Mouse (Mus musculus) hindlimb bud, embryonic 11.5 days (tissue): ENCODE measurements around the gene Swap70.
A peak's percentile ranks its signal among the peaks of the same experiment; 100 is the strongest.

Experiments
- DNase-seq: peaks from one replicate; pipeline ENCODE4 v3.0.0-alpha.2; 2012; ENCODE audit warnings: low read depth, low spot score; ENCODE audit errors: extremely low spot score

Swap70 gene

GRCm38 (mm10) chr7:110269777-110270176 is 48.3 kb downstream of the Swap70 start:
- DNase-seq, result no peak

- no peak for DNase-seq
Measured at GRCm38 (mm10) chr7:110270455-110270854, 48.9 kb downstream of the Swap70 start.

- DNase-seq, result no peak
Measured at GRCm38 (mm10) chr7:110271814-110272213, 50.3 kb downstream of the Swap70 start.

- DNase-seq, result no peak
Measured at GRCm38 (mm10) chr7:110272434-110272833, 50.9 kb downstream of the Swap70 start.

- DNase-seq, result no peak
Measured at GRCm38 (mm10) chr7:110277734-110278245, 56.3 kb downstream of the Swap70 start.

- DNase-seq, result no peak
Measured at GRCm38 (mm10) chr7:110279183-110279582, 57.7 kb downstream of the Swap70 start.

- DNase-seq, result no peak
Measured at GRCm38 (mm10) chr7:110281435-110282256, 60.1 kb downstream of the Swap70 start.

- DNase-seq, result no peak
Measured at GRCm38 (mm10) chr7:110282797-110283196, 61.3 kb downstream of the Swap70 start.

- DNase-seq, result no peak
Measured at GRCm38 (mm10) chr7:110283484-110284275, 62.2 kb downstream of the Swap70 start.

GRCm38 (mm10) chr7:110285076-110285848 is 63.8 kb downstream of the Swap70 start:
- DNase-seq, result no peak

- DNase-seq, result no peak
Measured at GRCm38 (mm10) chr7:110285849-110286151, 64.3 kb downstream of the Swap70 start.

- no peak for DNase-seq
Measured at GRCm38 (mm10) chr7:110286198-110286732, 64.8 kb downstream of the Swap70 start.

- peak; percentile 56 for DNase-seq
Measured at GRCm38 (mm10) chr7:110286838-110287475, 65.4 kb downstream of the Swap70 start.

GRCm38 (mm10) chr7:110287476-110288071 is 66.1 kb downstream of the Swap70 start:
- no peak for DNase-seq

GRCm38 (mm10) chr7:110288191-110288604 is 66.7 kb downstream of the Swap70 start:
- DNase-seq, result no peak

GRCm38 (mm10) chr7:110288731-110289191 is 67.2 kb downstream of the Swap70 start:
- DNase-seq, result no peak

- no peak for DNase-seq
Measured at GRCm38 (mm10) chr7:110289647-110290046, 68.1 kb downstream of the Swap70 start.

- DNase-seq, result peak; percentile 52
Measured at GRCm38 (mm10) chr7:110296889-110297603, 75.5 kb downstream of the Swap70 start.

- DNase-seq, result no peak
Measured at GRCm38 (mm10) chr7:110297611-110298010, 76.1 kb downstream of the Swap70 start.
